ENCODE assay signal across 10 mouse cellular contexts in the genomic region with DNA sequence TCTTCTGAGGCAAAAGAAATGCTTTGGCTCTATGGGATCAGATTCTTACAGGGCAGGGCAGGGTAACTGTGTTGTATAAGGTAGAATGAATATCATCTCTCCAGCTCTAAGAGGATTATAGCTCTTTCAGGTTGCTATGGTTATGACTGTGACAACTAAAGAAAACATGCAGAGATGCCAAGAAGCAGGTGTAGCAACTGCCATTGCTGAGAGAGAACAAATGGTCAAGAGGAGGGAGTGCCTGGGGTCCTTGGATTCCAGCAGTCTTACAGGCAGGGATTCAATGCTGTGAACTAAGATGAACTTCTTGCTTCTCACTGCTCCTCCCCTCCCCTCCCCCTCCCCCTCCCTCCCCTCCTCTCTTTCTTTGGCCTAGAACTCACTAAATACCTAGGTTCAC. TPM values are rescaled to one million over a fixed set of nuclear protein-coding genes. Genes with fewer than 3 reads are reported as not detected.
A peak's percentile ranks its signal among the peaks of the same experiment; 100 is the strongest.
DNase-seq lines count a peak whose midpoint lies in the region; ATAC-seq and TF ChIP-seq lines count a peak whose summit lies in the region.
"Had no signal": no experiment of that assay in that cellular context is flagged by ENCODE, and none has a peak within 500 bp of the region (broad histone marks: within the 10 kb centered on the region; RNA-seq: fewer than 3 reads in every experiment).

No protein-coding gene starts in this region.

- H3K4me3 ChIP-seq in limb, embryonic 15.5 days: no peak overlapping the region
- no peak overlapping the region for H3K4me3 ChIP-seq in stomach, postnatal 0 days (ENCODE audit: low read depth, low read length)

- H3K9ac ChIP-seq in limb, embryonic 15.5 days: no peak overlapping the region
- no peak overlapping the region for H3K9ac ChIP-seq in stomach, postnatal 0 days (ENCODE audit: low read length)

- H3K36me3 ChIP-seq in limb, embryonic 15.5 days: no peaks in the 10 kb centered on the region
- H3K36me3 ChIP-seq in stomach, postnatal 0 days (ENCODE audit: control insufficient read depth, insufficient read depth, low read length): no peaks in the 10 kb centered on the region

- H3K4me2 ChIP-seq in limb, embryonic 15.5 days: no peak overlapping the region
- no peak overlapping the region for H3K4me2 ChIP-seq in stomach, postnatal 0 days (replicated peaks; ENCODE audit: low read depth)

- 0 out of 2 replicates have a peak, but pooled peaks cover 10% of the 10 kb centered on the region for H3K4me1 ChIP-seq in limb, embryonic 15.5 days
- no peaks in the 10 kb centered on the region for H3K4me1 ChIP-seq in stomach, postnatal 0 days (replicated peaks; ENCODE audit: control insufficient read depth, insufficient read depth)

- no peak for TF ChIP-seq CTCF in stomach, postnatal 0 days (IDR thresholded peaks at IDR 0.05; ENCODE audit: low read depth)

- H3K27ac ChIP-seq in limb, embryonic 15.5 days: no peak overlapping the region
- peak overlapping the region; percentile 69 for H3K27ac ChIP-seq in stomach, postnatal 0 days (replicated peaks)

- H3K27me3 ChIP-seq in limb, embryonic 15.5 days: no peaks in the 10 kb centered on the region
- no peaks in the 10 kb centered on the region for H3K27me3 ChIP-seq in stomach, postnatal 0 days (ENCODE audit: control insufficient read depth, insufficient read depth, low read length)

- TF ChIP-seq EP300 in stomach, postnatal 0 days (optimal IDR thresholded peaks at IDR 0.05): no peak

- peak; percentile 79; the same call in 1 of the 2 replicates for ATAC-seq in frontal cortex, adult (ENCODE audit: low TSS enrichment)
- ATAC-seq in limb, embryonic 15.5 days (ENCODE audit: insufficient number of reproducible peaks, low FRiP score, low TSS enrichment, low read depth): peak; percentile 48; the same call in 1 of the 2 replicates
- ATAC-seq in stomach, postnatal 0 days (ENCODE audit: low FRiP score, low TSS enrichment): peak; percentile 80

- DNase-seq in frontal cortex, postnatal 25 days (ENCODE audit: low spot score in 2 of 2): no peak
- DNase-seq in lung, adult 18-20 months: peak; percentile 66 to 76
- DNase-seq in lung, postnatal 14 days: no peak
- no peak for DNase-seq in stomach, postnatal 0 days (ENCODE audit: low spot score)
- no peak for DNase-seq in kidney, adult 18-20 months
- DNase-seq in adrenal gland, postnatal 25 days: no peak
- DNase-seq: B cell, adult 2 months; cerebellum, adult 2 months had no signal

- H3K9me3 ChIP-seq in limb, embryonic 15.5 days: no peaks in the 10 kb centered on the region
- no peaks in the 10 kb centered on the region for H3K9me3 ChIP-seq in stomach, postnatal 0 days (ENCODE audit: control insufficient read depth, low read length)

RNA-seq across cellular contexts. Expression of a gene that starts 9.5 kb away (rescaled TPM):
- 11.0 TPM in 2 replicates for polyA plus RNA-seq in limb, embryonic 15.5 days (2015; fragmentation: Nextera tagmentation; extraction: Ambion mirVana)
- 7.9 and 10.1 TPM in 2 replicates for polyA plus RNA-seq in stomach, postnatal 0 days (2015; fragmentation: Nextera tagmentation; extraction: Ambion mirVana)
- total RNA-seq in adrenal gland, postnatal 25 days (2021): 39.0 and 43.1 TPM in 2 replicates

RNA-seq across cellular contexts. Expression of a gene that starts 35.2 kb away (rescaled TPM):
- polyA plus RNA-seq in limb, embryonic 15.5 days (2015; fragmentation: Nextera tagmentation; extraction: Ambion mirVana): 39.4 and 47.5 TPM in 2 replicates
- 32.8 and 35.1 TPM in 2 replicates for polyA plus RNA-seq in stomach, postnatal 0 days (2015; fragmentation: Nextera tagmentation; extraction: Ambion mirVana)
- total RNA-seq in adrenal gland, postnatal 25 days (2021): 134 and 146 TPM in 2 replicates

RNA-seq across cellular contexts. Expression of a gene that starts 53.7 kb away (rescaled TPM):
- polyA plus RNA-seq in limb, embryonic 15.5 days (2015; fragmentation: Nextera tagmentation; extraction: Ambion mirVana): 36.0 and 37.6 TPM in 2 replicates
- 11.0 and 12.4 TPM in 2 replicates for polyA plus RNA-seq in stomach, postnatal 0 days (2015; fragmentation: Nextera tagmentation; extraction: Ambion mirVana)
- 4.6 and 6.7 TPM in 2 replicates for total RNA-seq in adrenal gland, postnatal 25 days (2021)

Comparison
In these comparisons a context has a peak if more than half of its experiments do, and no peak if none do; other contexts are left out.
1. DNase-seq: peak in lung, adult 18-20 months (2 of 2); none in frontal cortex, postnatal 25 days (0 of 2), lung, postnatal 14 days (single experiment), stomach, postnatal 0 days (single experiment), kidney, adult 18-20 months (single experiment) and adrenal gland, postnatal 25 days (single experiment).
2. Peak in every context shown above with its lines, with median percentiles within 50 percentile points of each other: ATAC-seq.